Mouse (Mus musculus) gastrocnemius, postnatal 4 days (tissue): Measurements from ENCODE around the gene Umps. TPM values are rescaled to one million over a fixed set of nuclear protein-coding genes. Genes with fewer than 3 reads are reported as not detected.

Source experiments
- DNase-seq, 2 experiments: peaks; one replicate each; pipeline ENCODE4 v3.0.0; 2021 to 2022; ENCODE audit warnings: low spot score in 2 of 2, mixed read lengths in 2 of 2
- total RNA-seq, 2 experiments: library from RNA; stranded (reverse); gene quantifications; 2 replicates each; pipeline ENCODE4 v1.2.3; 2021

Umps gene
- total RNA-seq, 2 experiments from 2014 or later, result 13.4 to 13.5 TPM

GRCm38 (mm10) chr16:33933411-33933810 is 33.4 kb downstream of the Umps start:
- DNase-seq, result no peak

GRCm38 (mm10) chr16:33932126-33932525 is 34.7 kb downstream of the Umps start:
- no peak for DNase-seq

- no peak for DNase-seq
Observed at GRCm38 (mm10) chr16:33931682-33932081, 35.2 kb downstream of the Umps start.

GRCm38 (mm10) chr16:33930785-33931184 is 36.1 kb downstream of the Umps start:
- peak in 1 of 2 experiments; percentile 72 for DNase-seq

- no peak for DNase-seq
Observed at GRCm38 (mm10) chr16:33928788-33929462, 37.9 kb downstream of the Umps start.

- DNase-seq, result no peak
Observed at GRCm38 (mm10) chr16:33927263-33927824, 39.5 kb downstream of the Umps start.

- no peak for DNase-seq
Observed at GRCm38 (mm10) chr16:33923758-33924157, 43.1 kb downstream of the Umps start.

- no peak for DNase-seq
Observed at GRCm38 (mm10) chr16:33923001-33923316, 43.9 kb downstream of the Umps start.

GRCm38 (mm10) chr16:33922111-33923000 is 44.5 kb downstream of the Umps start:
- no peak for DNase-seq

- DNase-seq, result no peak
Observed at GRCm38 (mm10) chr16:33921514-33921913, 45.3 kb downstream of the Umps start.

GRCm38 (mm10) chr16:33917926-33918325 is 48.9 kb downstream of the Umps start:
- no peak for DNase-seq

GRCm38 (mm10) chr16:33917390-33917789 is 49.4 kb downstream of the Umps start:
- no peak for DNase-seq

GRCm38 (mm10) chr16:33916473-33917251 is 50.2 kb downstream of the Umps start:
- DNase-seq, result peak; percentile 67 to 80

GRCm38 (mm10) chr16:33914997-33915396 is 51.8 kb downstream of the Umps start:
- no peak for DNase-seq

- DNase-seq, result no peak
Observed at GRCm38 (mm10) chr16:33908239-33908638, 58.6 kb downstream of the Umps start.

Other genes starting within 250 kb of the Umps start
- under 1 TPM; 0.10 to 0.16 TPM for gene Muc13, start 173.0 kb downstream of the Umps start, total RNA-seq
- 10 to 100 TPM; 50.2 to 56.0 TPM for gene Itgb5, start 137.4 kb downstream of the Umps start, total RNA-seq